Mouse (Mus musculus): ENCODE data around the gene Rab3gap1. TPM values are rescaled to one million over a fixed set of nuclear protein-coding genes. Genes with fewer than 3 reads are reported as not detected.

The Rab3gap1 gene
- polyA plus RNA-seq, 1 experiment from 2014 or later, result 28.5 TPM

DNA sequence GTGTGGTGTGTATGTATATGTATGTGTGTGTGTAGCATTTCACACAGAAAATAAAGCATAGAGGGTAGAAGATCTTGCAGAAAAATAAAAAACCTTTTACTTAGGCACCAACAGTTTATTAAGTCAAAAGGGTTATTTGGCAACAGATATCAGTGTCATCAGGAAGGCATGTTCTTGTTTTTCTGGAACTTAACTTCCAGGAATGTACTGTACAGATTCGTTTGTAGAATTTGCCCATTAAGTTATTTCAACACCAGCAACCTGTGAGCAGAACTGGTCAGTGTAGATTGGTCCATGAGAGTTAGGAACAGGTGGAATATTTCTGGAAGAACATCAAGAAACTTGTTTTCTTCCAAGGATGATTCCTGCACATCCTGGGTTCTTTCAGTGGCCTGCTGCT, 30.8 kb downstream of the Rab3gap1 start:
- H3K9me3 ChIP-seq (ENCODE audit: control insufficient read depth, low read length), result no peaks in the 10 kb centered on the region
- no peaks in the 10 kb centered on the region for H3K27me3 ChIP-seq (ENCODE audit: control insufficient read depth, insufficient read depth, low read length)
- H3K36me3 ChIP-seq (ENCODE audit: control insufficient read depth, insufficient read depth, low read length), result no peaks in the 10 kb centered on the region
- H3K4me1 ChIP-seq (ENCODE audit: control insufficient read depth, insufficient read depth, low read length), result no peaks in the 10 kb centered on the region
- no peak overlapping the region for H3K4me2 ChIP-seq (ENCODE audit: low read depth, low read length)
- ATAC-seq (ENCODE audit: low read depth), result no peak
- no peak overlapping the region for H3K27ac ChIP-seq (ENCODE audit: low read depth, low read length)
- no peak overlapping the region for H3K4me3 ChIP-seq (ENCODE audit: low read depth, low read length)
- H3K9ac ChIP-seq (replicated peaks; ENCODE audit: low read depth, low read length), result no peak overlapping the region
- 92% methylated on average over 1 of the region's 1 CpGs for WGBS

DNA sequence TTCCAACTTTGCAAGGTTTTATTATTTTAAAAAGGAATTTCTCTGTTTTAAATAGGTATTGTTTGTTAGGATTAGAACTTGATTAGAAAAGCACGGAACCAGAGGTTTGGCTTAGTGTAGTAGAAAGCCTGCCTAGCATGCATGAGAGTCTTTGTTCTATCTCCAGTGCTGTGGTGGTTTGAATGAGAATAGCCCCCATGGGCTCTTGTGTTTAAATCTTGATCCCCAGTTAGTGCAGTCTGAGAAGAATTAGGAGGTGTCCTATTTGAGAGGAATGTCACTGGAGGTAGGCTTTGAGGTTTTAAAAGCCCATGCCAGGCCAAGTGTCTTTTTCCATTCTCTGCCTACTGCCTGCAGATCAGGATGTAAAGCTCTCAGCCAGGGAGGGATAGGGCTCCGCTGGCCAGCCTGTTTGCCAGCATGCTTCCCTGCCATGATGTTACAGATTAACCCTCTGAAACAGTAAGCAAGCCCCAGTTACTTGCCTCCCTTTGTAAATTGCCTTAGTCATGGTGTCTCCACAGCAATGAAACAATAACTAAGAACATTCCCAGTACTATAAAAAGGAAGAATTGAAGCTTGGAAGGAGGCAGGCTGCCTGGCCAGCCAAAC, 36.3 kb downstream of the Rab3gap1 start:
- no peaks in the 10 kb centered on the region for H3K4me1 ChIP-seq (ENCODE audit: control insufficient read depth, insufficient read depth, low read length)
- no peak; the same call in 1 of the 2 replicates for ATAC-seq (ENCODE audit: low read depth)

DNA sequence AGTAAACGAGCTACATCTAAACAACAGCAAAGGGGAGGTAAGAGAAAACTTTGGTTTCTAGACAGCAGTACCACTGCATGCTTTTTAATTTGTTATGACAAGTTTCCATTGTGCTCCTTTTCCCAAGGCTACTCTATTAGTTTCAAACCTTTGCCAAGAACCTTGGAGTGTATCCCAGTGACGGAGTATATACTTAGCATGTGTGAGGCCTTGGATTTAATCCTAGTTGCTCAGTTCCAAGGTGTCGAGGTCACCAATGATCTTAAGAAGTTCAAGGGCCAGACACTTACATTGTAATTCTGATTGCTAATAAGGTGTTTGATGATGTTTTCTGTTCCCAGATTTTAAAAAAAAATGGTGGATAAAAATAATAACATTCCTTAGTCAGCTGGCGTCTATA, 44.5 kb downstream of the Rab3gap1 start:
- Histone ChIP-seq H3K4me2 (ENCODE audit: low read depth, low read length) (no peak overlapping the region), H3K4me3 (ENCODE audit: low read depth, low read length) (no peak overlapping the region), H3K9ac (replicated peaks; ENCODE audit: low read depth, low read length) (no peak overlapping the region), H3K36me3 (ENCODE audit: control insufficient read depth, insufficient read depth, low read length) (no peaks in the 10 kb centered on the region), H3K9me3 (ENCODE audit: control insufficient read depth, low read length) (no peaks in the 10 kb centered on the region), H3K27me3 (ENCODE audit: control insufficient read depth, insufficient read depth, low read length) (no peaks in the 10 kb centered on the region), H3K4me1 (ENCODE audit: control insufficient read depth, insufficient read depth, low read length) (no peaks in the 10 kb centered on the region), H3K27ac (ENCODE audit: low read depth, low read length) (no peak overlapping the region)
- ATAC-seq (ENCODE audit: low read depth), result no peak
- 89% methylated on average over 4 of the region's 4 CpGs for WGBS

More for the DNA sequence above, 36.3 kb downstream of the Rab3gap1 start:
- no peak overlapping the region for H3K4me3 ChIP-seq (ENCODE audit: low read depth, low read length)
- no peaks in the 10 kb centered on the region for H3K36me3 ChIP-seq (ENCODE audit: control insufficient read depth, insufficient read depth, low read length)
- no peaks in the 10 kb centered on the region for H3K9me3 ChIP-seq (ENCODE audit: control insufficient read depth, low read length)
- H3K27ac ChIP-seq (ENCODE audit: low read depth, low read length), result no peak overlapping the region
- no peak overlapping the region for H3K9ac ChIP-seq (replicated peaks; ENCODE audit: low read depth, low read length)
- H3K4me2 ChIP-seq (ENCODE audit: low read depth, low read length), result no peak overlapping the region
- 17% methylated on average over 2 of the region's 2 CpGs for WGBS
- no peaks in the 10 kb centered on the region for H3K27me3 ChIP-seq (ENCODE audit: control insufficient read depth, insufficient read depth, low read length)

DNA sequence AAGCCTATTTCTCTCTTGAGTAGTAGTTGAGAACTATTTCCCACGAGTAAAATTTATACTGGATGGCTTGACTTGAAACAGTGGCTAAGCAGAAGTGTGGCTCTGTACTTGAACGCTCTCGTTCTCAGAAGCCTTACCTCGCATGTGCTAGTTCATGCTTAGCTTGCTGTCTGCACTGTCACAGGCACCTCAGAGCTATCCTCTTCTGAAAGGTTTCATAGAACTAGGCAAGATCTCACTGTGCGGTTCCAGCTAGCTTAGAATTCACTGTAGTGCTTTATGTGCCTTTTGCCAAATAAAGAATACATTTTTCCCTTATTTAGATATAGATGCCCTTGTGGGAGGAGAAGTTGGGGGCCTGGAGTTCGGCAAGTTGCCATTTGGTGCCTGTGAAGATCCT, 46.7 kb downstream of the Rab3gap1 start:
- 94% methylated on average over 6 of the region's 6 CpGs for WGBS
- Histone ChIP-seq H3K4me1 (ENCODE audit: control insufficient read depth, insufficient read depth, low read length) (no peaks in the 10 kb centered on the region), H3K36me3 (ENCODE audit: control insufficient read depth, insufficient read depth, low read length) (0 out of 2 replicates have a peak, but pooled peaks cover 4% of the 10 kb centered on the region)

DNA sequence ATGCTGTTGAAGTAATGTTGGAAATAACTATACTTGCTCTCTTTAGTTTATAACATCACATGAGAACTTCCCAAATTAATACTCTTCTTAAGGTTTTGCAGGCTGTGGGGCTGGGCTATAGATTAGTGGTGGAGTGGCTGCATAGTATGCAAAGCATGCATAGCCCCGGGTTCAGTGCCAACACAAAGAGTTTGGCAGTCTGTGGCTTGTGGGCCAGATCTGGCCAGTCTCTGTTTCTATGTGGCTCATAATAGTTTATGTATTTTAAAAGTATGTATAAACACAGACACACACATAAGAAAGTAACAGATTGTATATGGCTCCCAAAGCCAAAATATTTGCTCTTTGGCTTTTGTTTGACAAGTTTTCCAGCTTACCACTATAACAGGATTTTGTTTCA, 47.2 kb downstream of the Rab3gap1 start:
- ATAC-seq (ENCODE audit: low read depth), result no peak
- 94% methylated on average over 1 of the region's 1 CpGs for WGBS

More for the DNA sequence above, 46.7 kb downstream of the Rab3gap1 start:
- ATAC-seq (ENCODE audit: low read depth), result no peak
- Histone ChIP-seq H3K27me3 (ENCODE audit: control insufficient read depth, insufficient read depth, low read length) (no peaks in the 10 kb centered on the region), H3K27ac (ENCODE audit: low read depth, low read length) (no peak overlapping the region), H3K9ac (replicated peaks; ENCODE audit: low read depth, low read length) (no peak overlapping the region), H3K9me3 (ENCODE audit: control insufficient read depth, low read length) (no peaks in the 10 kb centered on the region), H3K4me2 (ENCODE audit: low read depth, low read length) (no peak overlapping the region), H3K4me3 (ENCODE audit: low read depth, low read length) (no peak overlapping the region)

DNA sequence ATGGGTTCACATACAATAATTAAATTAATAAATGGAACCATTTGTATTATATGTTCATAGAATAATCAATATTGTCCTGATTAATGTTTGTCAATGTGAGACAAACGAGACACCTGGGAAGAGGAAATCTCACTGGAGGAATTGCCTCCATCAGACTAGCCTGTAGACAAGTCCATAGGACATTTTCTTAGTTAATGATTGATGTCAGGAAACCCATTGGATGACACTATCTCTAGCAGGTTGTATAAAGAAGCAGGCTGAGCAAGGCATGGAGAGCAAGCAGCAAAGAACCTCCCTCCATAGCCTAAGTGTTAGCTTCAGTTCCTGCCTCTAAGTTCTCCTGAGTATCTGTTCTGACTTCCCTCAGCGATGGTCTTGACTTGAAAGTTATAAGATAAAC, 64.8 kb downstream of the Rab3gap1 start:
- no peaks in the 10 kb centered on the region for H3K9me3 ChIP-seq (ENCODE audit: control insufficient read depth, low read length)
- H3K4me1 ChIP-seq (ENCODE audit: control insufficient read depth, insufficient read depth, low read length), result no peaks in the 10 kb centered on the region
- H3K4me2 ChIP-seq (ENCODE audit: low read depth, low read length), result no peak overlapping the region
- H3K4me3 ChIP-seq (ENCODE audit: low read depth, low read length), result no peak overlapping the region
- no peak overlapping the region for H3K9ac ChIP-seq (replicated peaks; ENCODE audit: low read depth, low read length)
- no peaks in the 10 kb centered on the region for H3K27me3 ChIP-seq (ENCODE audit: control insufficient read depth, insufficient read depth, low read length)
- H3K36me3 ChIP-seq (ENCODE audit: control insufficient read depth, insufficient read depth, low read length), result peaks cover 25% of the 10 kb centered on the region
- no peak for ATAC-seq (ENCODE audit: low read depth)
- no peak overlapping the region for H3K27ac ChIP-seq (ENCODE audit: low read depth, low read length)
- 92% methylated on average over 2 of the region's 2 CpGs for WGBS

More for the DNA sequence above, 47.2 kb downstream of the Rab3gap1 start:
- H3K4me2 ChIP-seq (ENCODE audit: low read depth, low read length), result no peak overlapping the region
- no peaks in the 10 kb centered on the region for H3K27me3 ChIP-seq (ENCODE audit: control insufficient read depth, insufficient read depth, low read length)
- H3K9me3 ChIP-seq (ENCODE audit: control insufficient read depth, low read length), result no peaks in the 10 kb centered on the region
- no peaks in the 10 kb centered on the region for H3K4me1 ChIP-seq (ENCODE audit: control insufficient read depth, insufficient read depth, low read length)
- no peak overlapping the region for H3K27ac ChIP-seq (ENCODE audit: low read depth, low read length)
- H3K4me3 ChIP-seq (ENCODE audit: low read depth, low read length), result no peak overlapping the region
- no peak overlapping the region for H3K9ac ChIP-seq (replicated peaks; ENCODE audit: low read depth, low read length)
- H3K36me3 ChIP-seq (ENCODE audit: control insufficient read depth, insufficient read depth, low read length), result 0 out of 2 replicates have a peak, but pooled peaks cover 4% of the 10 kb centered on the region

DNA sequence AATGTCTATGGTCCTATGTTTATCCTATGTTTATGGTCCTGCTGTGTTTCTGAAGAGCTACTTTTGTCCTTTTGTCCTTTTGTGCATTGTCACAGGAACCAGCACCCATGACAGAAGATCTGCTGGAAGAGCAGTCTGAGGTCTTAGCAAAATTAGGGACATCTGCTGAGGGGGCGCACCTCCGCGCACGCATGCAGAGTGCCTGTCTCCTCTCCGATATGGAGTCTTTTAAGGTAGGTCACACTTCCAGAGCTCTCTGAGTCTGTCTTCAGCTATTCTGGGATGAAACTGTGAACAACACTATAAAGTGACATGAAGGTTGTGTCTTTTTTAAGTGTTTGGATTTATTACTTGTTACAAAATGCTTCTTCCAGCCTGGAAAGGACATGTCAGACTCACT, 65.7 kb downstream of the Rab3gap1 start:
- Histone ChIP-seq H3K4me2 (ENCODE audit: low read depth, low read length) (no peak overlapping the region), H3K4me1 (ENCODE audit: control insufficient read depth, insufficient read depth, low read length) (no peaks in the 10 kb centered on the region), H3K4me3 (ENCODE audit: low read depth, low read length) (no peak overlapping the region), H3K9ac (replicated peaks; ENCODE audit: low read depth, low read length) (no peak overlapping the region), H3K9me3 (ENCODE audit: control insufficient read depth, low read length) (no peaks in the 10 kb centered on the region), H3K27me3 (ENCODE audit: control insufficient read depth, insufficient read depth, low read length) (no peaks in the 10 kb centered on the region), H3K27ac (ENCODE audit: low read depth, low read length) (no peak overlapping the region), H3K36me3 (ENCODE audit: control insufficient read depth, insufficient read depth, low read length) (peaks cover 34% of the 10 kb centered on the region)
- WGBS, result 97% methylated on average over 5 of the region's 5 CpGs
- ATAC-seq (ENCODE audit: low read depth), result no peak

DNA sequence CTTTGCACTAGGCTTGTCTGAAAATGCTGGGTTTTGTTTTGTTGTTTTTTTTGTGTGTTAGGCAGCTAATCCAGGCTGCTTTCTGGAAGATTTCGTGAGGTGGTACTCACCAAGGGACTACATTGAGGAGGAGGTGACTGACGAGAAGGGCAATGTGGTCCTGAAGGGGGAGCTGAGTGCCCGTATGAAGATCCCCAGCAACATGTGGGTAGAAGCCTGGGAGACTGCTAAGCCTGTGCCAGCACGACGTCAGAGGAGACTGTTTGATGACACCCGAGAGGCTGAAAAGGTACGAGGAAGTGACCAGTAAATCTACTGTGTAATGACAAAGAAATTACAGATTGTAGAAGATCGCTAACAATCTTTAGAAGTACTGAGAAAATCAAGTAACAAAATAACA, 68.7 kb downstream of the Rab3gap1 start:
- H3K36me3 ChIP-seq (ENCODE audit: control insufficient read depth, insufficient read depth, low read length), result peaks cover 50% of the 10 kb centered on the region

DNA sequence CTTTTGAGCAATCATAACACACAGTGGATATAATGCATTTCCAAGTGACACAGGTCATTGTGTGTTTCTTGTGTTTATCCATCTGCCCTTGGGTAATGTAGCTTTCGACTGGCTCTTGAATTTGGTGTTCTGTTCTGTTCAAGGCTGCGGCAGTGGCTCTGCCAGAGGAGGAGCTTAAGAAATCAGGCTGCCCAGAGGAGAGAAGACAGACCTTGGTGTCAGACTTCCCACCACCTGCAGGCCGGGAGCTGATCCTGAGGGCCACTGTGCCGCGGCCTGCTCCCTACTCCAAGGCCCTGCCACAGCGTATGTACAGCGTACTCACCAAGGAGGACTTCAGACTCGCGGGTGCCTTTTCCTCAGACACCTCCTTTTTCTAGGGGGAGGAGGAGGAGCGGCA, 73.7 kb downstream of the Rab3gap1 start:
- peaks cover 66% of the 10 kb centered on the region for H3K36me3 ChIP-seq (ENCODE audit: control insufficient read depth, insufficient read depth, low read length)
- H3K4me1 ChIP-seq (ENCODE audit: control insufficient read depth, insufficient read depth, low read length), result no peaks in the 10 kb centered on the region
- no peak overlapping the region for H3K4me2 ChIP-seq (ENCODE audit: low read depth, low read length)
- WGBS, result 92% methylated on average over 10 of the region's 10 CpGs
- H3K27me3 ChIP-seq (ENCODE audit: control insufficient read depth, insufficient read depth, low read length), result no peaks in the 10 kb centered on the region
- H3K9ac ChIP-seq (replicated peaks; ENCODE audit: low read depth, low read length), result no peak overlapping the region
- H3K27ac ChIP-seq (ENCODE audit: low read depth, low read length), result no peak overlapping the region
- no peak overlapping the region for H3K4me3 ChIP-seq (ENCODE audit: low read depth, low read length)
- H3K9me3 ChIP-seq (ENCODE audit: control insufficient read depth, low read length), result no peaks in the 10 kb centered on the region
- ATAC-seq (ENCODE audit: low read depth), result no peak

More for the DNA sequence above, 68.7 kb downstream of the Rab3gap1 start:
- no peaks in the 10 kb centered on the region for H3K27me3 ChIP-seq (ENCODE audit: control insufficient read depth, insufficient read depth, low read length)
- H3K4me3 ChIP-seq (ENCODE audit: low read depth, low read length), result no peak overlapping the region
- 77% methylated on average over 8 of the region's 8 CpGs for WGBS
- no peak overlapping the region for H3K9ac ChIP-seq (replicated peaks; ENCODE audit: low read depth, low read length)
- no peak overlapping the region for H3K4me2 ChIP-seq (ENCODE audit: low read depth, low read length)
- no peaks in the 10 kb centered on the region for H3K9me3 ChIP-seq (ENCODE audit: control insufficient read depth, low read length)
- H3K4me1 ChIP-seq (ENCODE audit: control insufficient read depth, insufficient read depth, low read length), result no peaks in the 10 kb centered on the region
- ATAC-seq (ENCODE audit: low read depth), result no peak
- H3K27ac ChIP-seq (ENCODE audit: low read depth, low read length), result no peak overlapping the region

Data from neural tube, embryonic 14.5 days (tissue).